Mouse (Mus musculus) heart, embryonic 10.5 days (tissue): ENCODE results near the gene Glis2. TPM values are rescaled to one million over a fixed set of nuclear protein-coding genes. Genes with fewer than 3 reads are reported as not detected.
A peak's percentile ranks its signal among the peaks of the same experiment; 100 is the strongest.

ENCODE experiments used
- DNase-seq: peaks from one replicate; pipeline ENCODE4 v3.0.0-alpha.2; 2017; ENCODE audit warnings: low spot score
- H3K27ac ChIP-seq: fragments of 300-500 bp; sonication (generic); 2 replicates; pipeline ENCODE4 v1.5.1; 2016; ENCODE audit warnings: mild to moderate bottlenecking
- H3K27me3 ChIP-seq: fragments of 300-500 bp; sonication (generic); 2 replicates; pipeline ENCODE4 v1.6.1; 2016; ENCODE audit warnings: mild to moderate bottlenecking; ENCODE audit not compliant: poor library complexity, insufficient read depth, severe bottlenecking
- H3K36me3 ChIP-seq: fragments of 300-500 bp; sonication (generic); 2 replicates; pipeline ENCODE4 v1.6.1; 2016; ENCODE audit warnings: mild to moderate bottlenecking, moderate library complexity
- H3K4me1 ChIP-seq: fragments of 300-500 bp; sonication (generic); 2 replicates; pipeline ENCODE4 v1.6.1; 2016; ENCODE audit warnings: mild to moderate bottlenecking
- H3K4me3 ChIP-seq: fragments of 300-500 bp; sonication (generic); 2 replicates; pipeline ENCODE4 v1.5.1; 2016; ENCODE audit warnings: mild to moderate bottlenecking, moderate library complexity
- H3K9me3 ChIP-seq: fragments of 300-500 bp; sonication (generic); 2 replicates; pipeline ENCODE4 v1.6.1; 2016; ENCODE audit warnings: mild to moderate bottlenecking, moderate library complexity
- WGBS: fragments of 180-500 bp; shearing (Covaris S2); methylation state at CpG from one replicate; pipeline ENCODE4 v1.1.7; 2016; 5-methylcytosine and 5-hydroxymethylcytosine counted together
- polyA plus RNA-seq: library from polyadenylated mRNA; unstranded; fragments of >200 nt; fragmentation: Nextera tagmentation; extraction: Ambion mirVana; gene quantifications from 2 replicates; pipeline ENCODE4 v1.2.1, GENCODE M21; 2016

The Glis2 gene
- polyA plus RNA-seq, 1 experiment from 2014 or later, result 20.7 TPM

GRCm38 (mm10) chr16:4665726-4666125, 71.2 kb downstream of the Glis2 start:
- H3K9me3 ChIP-seq, result no peaks in the 10 kb centered on the region
- DNase-seq, result no peak
- H3K27ac ChIP-seq, result no peak overlapping the region
- no peaks in the 10 kb centered on the region for H3K27me3 ChIP-seq
- no peaks in the 10 kb centered on the region for H3K4me1 ChIP-seq
- H3K36me3 ChIP-seq, result peaks cover 67% of the 10 kb centered on the region
- no peak overlapping the region for H3K4me3 ChIP-seq
- 88% methylated on average over 2 of the region's 2 CpGs for WGBS

- Histone ChIP-seq H3K9me3 (no peaks in the 10 kb centered on the region), H3K27ac (no peak overlapping the region), H3K36me3 (peaks cover 56% of the 10 kb centered on the region), H3K4me1 (no peaks in the 10 kb centered on the region), H3K27me3 (no peaks in the 10 kb centered on the region), H3K4me3 (no peak overlapping the region)
- WGBS, result 26% methylated on average over 3 of the region's 3 CpGs
- DNase-seq, result peak; percentile 92
Measured at GRCm38 (mm10) chr16:4667190-4667808, 72.8 kb downstream of the Glis2 start.

DNA sequence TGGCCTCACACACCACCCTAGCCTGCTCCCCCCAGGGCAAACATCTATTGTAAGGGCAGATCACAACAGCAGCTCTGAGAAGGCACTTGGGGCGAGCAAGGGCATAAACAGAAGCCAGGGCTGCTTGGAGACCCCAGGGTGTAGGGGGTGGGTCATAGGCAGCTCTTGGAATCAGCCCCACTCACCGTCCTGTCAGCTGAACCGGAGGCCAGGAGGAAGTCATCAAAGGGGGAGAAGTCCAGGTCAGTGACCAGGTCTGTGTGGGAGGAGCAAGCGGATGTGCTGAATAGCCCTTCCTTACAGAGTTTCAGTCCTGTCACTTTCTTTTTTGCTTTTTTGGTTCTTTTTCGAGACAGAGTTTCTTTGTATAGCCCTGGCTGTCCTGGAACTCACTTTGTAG, 75.8 kb downstream of the Glis2 start:
- no peak overlapping the region for H3K27ac ChIP-seq
- no peaks in the 10 kb centered on the region for H3K9me3 ChIP-seq
- no peaks in the 10 kb centered on the region for H3K27me3 ChIP-seq
- no peaks in the 10 kb centered on the region for H3K4me1 ChIP-seq
- H3K36me3 ChIP-seq, result peaks cover 58% of the 10 kb centered on the region
- 76% methylated on average over 5 of the region's 5 CpGs for whole genome bisulfite sequencing
- H3K4me3 ChIP-seq, result no peak overlapping the region
- no peak for DNase-seq

DNA sequence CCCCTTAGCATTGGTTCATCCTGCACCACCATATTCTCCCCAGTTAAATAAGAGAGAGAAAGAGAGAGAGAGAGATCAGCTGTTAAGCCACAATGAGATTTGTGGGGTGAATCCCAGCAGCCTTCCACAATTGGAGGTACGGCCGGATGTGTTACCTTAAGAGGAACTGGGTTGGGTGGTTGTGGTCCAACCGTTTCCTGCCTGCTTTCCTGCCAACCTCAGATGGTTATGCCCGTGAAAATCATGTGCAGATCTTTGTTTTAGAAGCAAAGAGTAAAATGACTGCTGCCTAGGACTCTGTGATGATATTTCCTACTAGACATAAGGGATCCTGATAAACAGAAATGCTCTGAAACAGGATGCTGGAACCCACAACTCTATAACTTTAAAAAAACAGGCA, 79.6 kb downstream of the Glis2 start:
- WGBS, result 85% methylated on average over 4 of the region's 4 CpGs
- Histone ChIP-seq H3K4me3 (no peak overlapping the region), H3K9me3 (no peaks in the 10 kb centered on the region), H3K27me3 (no peaks in the 10 kb centered on the region), H3K27ac (no peak overlapping the region), H3K4me1 (peaks cover 14% of the 10 kb centered on the region), H3K36me3 (peaks cover 40% of the 10 kb centered on the region)
- no peak for DNase-seq

Other genes with a start within 250 kb of the Glis2 start
- gene Adcy9, start 174.2 kb upstream of the Glis2 start, polyA plus RNA-seq, result 0.30 and 0.55 TPM in 2 replicates
- gene Srl, start 52.9 kb upstream of the Glis2 start, polyA plus RNA-seq, result 87.3 and 201 TPM in 2 replicates
- gene Tfap4, start 34.9 kb upstream of the Glis2 start, polyA plus RNA-seq, result 9.5 and 17.5 TPM in 2 replicates
- 116 and 130 TPM in 2 replicates for gene Pam16, start 30.3 kb downstream of the Glis2 start, polyA plus RNA-seq
- gene Vasn, start 45.2 kb downstream of the Glis2 start, polyA plus RNA-seq, result 13.7 and 16.9 TPM in 2 replicates
- gene Dnaja3, start 45.3 kb downstream of the Glis2 start, polyA plus RNA-seq, result 78.3 and 85.5 TPM in 2 replicates
- gene Coro7, start 85.1 kb downstream of the Glis2 start, polyA plus RNA-seq, result 22.7 and 23.9 TPM in 2 replicates
- gene Nmral1, start 124.6 kb downstream of the Glis2 start, polyA plus RNA-seq, result 63.3 and 97.6 TPM in 2 replicates
- 101 and 104 TPM in 2 replicates for gene Hmox2, start 131.6 kb downstream of the Glis2 start, polyA plus RNA-seq
- gene Cdip1, start 195.6 kb downstream of the Glis2 start, polyA plus RNA-seq, result 121 and 152 TPM in 2 replicates
- gene 4930562C15Rik, start 240.7 kb downstream of the Glis2 start, polyA plus RNA-seq, result 0.44 and 0.59 TPM in 2 replicates